ENCODE assay signal across 8 mouse cellular contexts in genomic region chrX:153500047-153500345, GRCm38 (mm10). TPM values are rescaled to one million over a fixed set of nuclear protein-coding genes. Genes with fewer than 3 reads are reported as not detected.
A peak's percentile ranks its signal among the peaks of the same experiment; 100 is the strongest.
DNase-seq lines count a peak whose midpoint lies in the region; ATAC-seq and TF ChIP-seq lines count a peak whose summit lies in the region.

No protein-coding gene starts in this region.

- H3K4me1 ChIP-seq in cerebellum, adult 2 months (ENCODE audit: control insufficient read depth, insufficient read depth, low read length) = no peaks in the 10 kb centered on the region
- H3K4me1 ChIP-seq in lung, postnatal 0 days (ENCODE audit: insufficient read depth, low read depth, low read length) = no peaks in the 10 kb centered on the region
- H3K4me1 ChIP-seq in forebrain, embryonic 16.5 days (replicated peaks; ENCODE audit: control insufficient read depth, insufficient read depth, low read length) = 0 out of 2 replicates have a peak, but pooled peaks cover 3% of the 10 kb centered on the region
- no peaks in the 10 kb centered on the region for H3K4me1 ChIP-seq in limb, embryonic 13.5 days
- no peaks in the 10 kb centered on the region for H3K4me1 ChIP-seq in stomach, embryonic 14.5 days (ENCODE audit: control insufficient read depth, insufficient read depth, low read length)

- 2% methylated on average over 12 of the region's 12 CpGs for WGBS in cerebellum, adult 2 months
- 19% methylated on average over 12 of the region's 12 CpGs for WGBS in lung, postnatal 0 days
- 21% methylated on average over 12 of the region's 12 CpGs for WGBS in forebrain, embryonic 16.5 days
- WGBS in limb, embryonic 13.5 days = 31% methylated on average over 12 of the region's 12 CpGs
- 20% methylated on average over 12 of the region's 12 CpGs for WGBS in stomach, embryonic 14.5 days

- H3K27me3 ChIP-seq in cerebellum, adult 2 months (ENCODE audit: control insufficient read depth, insufficient read depth, low read length) = no peaks in the 10 kb centered on the region
- no peaks in the 10 kb centered on the region for H3K27me3 ChIP-seq in lung, postnatal 0 days (replicated peaks; ENCODE audit: insufficient read depth, low read length)
- no peaks in the 10 kb centered on the region for H3K27me3 ChIP-seq in forebrain, embryonic 16.5 days (replicated peaks; ENCODE audit: control insufficient read depth, insufficient read depth, low read length)
- H3K27me3 ChIP-seq in limb, embryonic 13.5 days = no peaks in the 10 kb centered on the region
- no peaks in the 10 kb centered on the region for H3K27me3 ChIP-seq in stomach, embryonic 14.5 days (ENCODE audit: control insufficient read depth, insufficient read depth, low read length)

- H3K36me3 ChIP-seq in lung, postnatal 0 days (ENCODE audit: insufficient read depth, low read length) = no peaks in the 10 kb centered on the region
- H3K36me3 ChIP-seq in forebrain, embryonic 16.5 days (ENCODE audit: control insufficient read depth, insufficient read depth) = no peaks in the 10 kb centered on the region
- no peaks in the 10 kb centered on the region for H3K36me3 ChIP-seq in limb, embryonic 13.5 days
- H3K36me3 ChIP-seq in stomach, embryonic 14.5 days (ENCODE audit: control insufficient read depth, insufficient read depth, low read length) = no peaks in the 10 kb centered on the region

- peak in 1 of 2 experiments; percentile 33 for DNase-seq in cerebellum, adult 2 months
- DNase-seq in lung, postnatal 0 days (ENCODE audit: low spot score) = no peak
- no peak for DNase-seq in lung, adult 18-20 months
- no peak for DNase-seq in cerebellum, adult 11 months

- H3K4me3 ChIP-seq in cerebellum, adult 2 months (replicated peaks; ENCODE audit: insufficient read depth, low read depth, low read length) = peak overlapping the region; percentile 80
- H3K4me3 ChIP-seq in lung, postnatal 0 days (ENCODE audit: low read depth, low read length) = peak overlapping the region; percentile 55
- peak overlapping the region; percentile 60 for H3K4me3 ChIP-seq in forebrain, embryonic 16.5 days (replicated peaks; ENCODE audit: low read length)
- H3K4me3 ChIP-seq in limb, embryonic 13.5 days = peak overlapping the region; percentile 62
- H3K4me3 ChIP-seq in stomach, embryonic 14.5 days (ENCODE audit: low read depth, low read length) = peak overlapping the region; percentile 48

- peak overlapping the region; percentile 30; the same call in 1 of the 2 replicates for H3K27ac ChIP-seq in cerebellum, adult 2 months (ENCODE audit: insufficient read depth, low read length)
- no peak overlapping the region for H3K27ac ChIP-seq in lung, postnatal 0 days (ENCODE audit: low read length)
- H3K27ac ChIP-seq in forebrain, embryonic 16.5 days (ENCODE audit: low read length) = peak overlapping the region; percentile 97
- peak overlapping the region; percentile 52; the same call in 1 of the 2 replicates for H3K27ac ChIP-seq in limb, embryonic 13.5 days
- H3K27ac ChIP-seq in stomach, embryonic 14.5 days (ENCODE audit: low read length) = no peak overlapping the region

- no peak for ATAC-seq in cerebellum, adult (ENCODE audit: insufficient number of reproducible peaks, low FRiP score, low TSS enrichment)
- no peak for ATAC-seq in lung, postnatal 0 days
- ATAC-seq in forebrain, embryonic 16.5 days = no peak
- no peak for ATAC-seq in limb, embryonic 13.5 days (ENCODE audit: low FRiP score, low read depth)
- no peak for ATAC-seq in stomach, embryonic 14.5 days (ENCODE audit: insufficient number of reproducible peaks, insufficient read depth, low FRiP score, low read depth)

- no peaks in the 10 kb centered on the region for H3K9me3 ChIP-seq in lung, postnatal 0 days (ENCODE audit: low read length)
- no peaks in the 10 kb centered on the region for H3K9me3 ChIP-seq in forebrain, embryonic 16.5 days (ENCODE audit: control insufficient read depth, low read length)
- H3K9me3 ChIP-seq in limb, embryonic 13.5 days = no peaks in the 10 kb centered on the region
- H3K9me3 ChIP-seq in stomach, embryonic 14.5 days (ENCODE audit: control insufficient read depth, low read depth, low read length) = no peaks in the 10 kb centered on the region

- no peak for TF ChIP-seq POLR2A in cerebellum, adult 2 months (IDR thresholded peaks at IDR 0.05; ENCODE audit: borderline replicate concordance, insufficient read depth, low read length)

- TF ChIP-seq CTCF in cerebellum, adult 2 months (IDR thresholded peaks at IDR 0.05; ENCODE audit: borderline replicate concordance, insufficient read depth, low read depth, low read length) = no peak
- no peak for TF ChIP-seq CTCF in lung, postnatal 0 days (IDR thresholded peaks at IDR 0.05)

- no peak for TF ChIP-seq EP300 in lung, postnatal 0 days (IDR thresholded peaks at IDR 0.05)

- H3K4me2 ChIP-seq in lung, postnatal 0 days (replicated peaks; ENCODE audit: low read depth, low read length) = peak overlapping the region; percentile 58
- H3K4me2 ChIP-seq in forebrain, embryonic 16.5 days (ENCODE audit: low read length) = peak overlapping the region; percentile 45
- H3K4me2 ChIP-seq in limb, embryonic 13.5 days (replicated peaks) = peak overlapping the region; percentile 86
- H3K4me2 ChIP-seq in stomach, embryonic 14.5 days (replicated peaks; ENCODE audit: low read depth, low read length) = peak overlapping the region; percentile 88

- no peak overlapping the region for H3K9ac ChIP-seq in lung, postnatal 0 days (replicated peaks; ENCODE audit: low read depth)
- peak overlapping the region; percentile 76 for H3K9ac ChIP-seq in forebrain, embryonic 16.5 days (replicated peaks; ENCODE audit: low read depth, low read length)
- H3K9ac ChIP-seq in limb, embryonic 13.5 days = peak overlapping the region; percentile 88
- H3K9ac ChIP-seq in stomach, embryonic 14.5 days (replicated peaks; ENCODE audit: low read depth, low read length) = peak overlapping the region; percentile 71; the same call in 1 of the 2 replicates

RNA-seq across cellular contexts. Expression of gene Ubqln2, which starts 2.0 kb away (rescaled TPM):
- 116 and 129 TPM in 2 replicates for polyA plus RNA-seq in cerebellum, adult 2 months (2012; rRNA removed)
- polyA plus RNA-seq in lung, postnatal 0 days (2015; fragmentation: Nextera tagmentation; extraction: Ambion mirVana) = 8.2 and 8.8 TPM in 2 replicates
- 45.2 and 45.7 TPM in 2 replicates for polyA plus RNA-seq in forebrain, embryonic 16.5 days (2015; fragmentation: Nextera tagmentation; extraction: Ambion mirVana)
- polyA plus RNA-seq in limb, embryonic 13.5 days (2015; fragmentation: Nextera tagmentation; extraction: Ambion mirVana) = 25.2 and 25.3 TPM in 2 replicates
- 31.2 and 31.9 TPM in 2 replicates for polyA plus RNA-seq in stomach, embryonic 14.5 days (2014; fragmentation: Nextera tagmentation; extraction: Ambion mirVana)

RNA-seq across cellular contexts. Expression of gene Cypt3, which starts 58.4 kb away (rescaled TPM):
- not detected in 2 replicates for polyA plus RNA-seq in cerebellum, adult 2 months (2012; rRNA removed)
- polyA plus RNA-seq in lung, postnatal 0 days (2015; fragmentation: Nextera tagmentation; extraction: Ambion mirVana) = not detected in 2 replicates
- not detected in 2 replicates for polyA plus RNA-seq in forebrain, embryonic 16.5 days (2015; fragmentation: Nextera tagmentation; extraction: Ambion mirVana)
- not detected in 2 replicates for polyA plus RNA-seq in limb, embryonic 13.5 days (2015; fragmentation: Nextera tagmentation; extraction: Ambion mirVana)
- not detected in 2 replicates for polyA plus RNA-seq in stomach, embryonic 14.5 days (2014; fragmentation: Nextera tagmentation; extraction: Ambion mirVana)

Comparison
In these comparisons a context has a peak if more than half of its experiments do, and no peak if none do; other contexts are left out.
1. H3K27ac ChIP-seq: peak in cerebellum, adult 2 months (single experiment), forebrain, embryonic 16.5 days (single experiment) and limb, embryonic 13.5 days (single experiment); none in lung, postnatal 0 days (single experiment) and stomach, embryonic 14.5 days (single experiment).
2. Peak in every context shown above with its lines, with median percentiles within 50 percentile points of each other: H3K4me3 ChIP-seq and H3K4me2 ChIP-seq.